Mouse (Mus musculus) left cerebral cortex, postnatal 25 days (tissue): ENCODE data around the gene Prrt2. TPM values are rescaled to one million over a fixed set of nuclear protein-coding genes. Genes with fewer than 3 reads are reported as not detected.

Source experiments
- DNase-seq, 2 experiments: peaks; one replicate each; pipeline ENCODE4 v3.0.0; 2022; ENCODE audit warnings: low spot score in 2 of 2, mixed read lengths in 1 of 2
- intact Hi-C: fragments of 180-260 bp; cut with DNase I; formaldehyde crosslinking; loops from one replicate; pipeline ENCODE4 v1.15.1; 2025
- total RNA-seq, 2 experiments: library from RNA; stranded (reverse); gene quantifications; 2 replicates each; pipeline ENCODE4 v1.2.3; 2021

The Prrt2 gene
- total RNA-seq, 2 experiments from 2014 or later = 191 to 195 TPM

GRCm38 (mm10) chr7:127021563-127022527, 834 bp upstream of the Prrt2 start:
- intact Hi-C loops = loop anchor here (2.0 kb wide), 1 partner anchor 71 kb away; the partner anchor contains the start of gene Sez6l2
- peak in 1 of 2 experiments; percentile 58 for DNase-seq

- peak in 1 of 2 experiments; percentile 48 for DNase-seq
- intact Hi-C loops = loop anchor here (2.0 kb wide), 1 partner anchor 70 kb away; the partner anchor contains the start of gene Sez6l2
Measured at GRCm38 (mm10) chr7:127020491-127020890, 520 bp downstream of the Prrt2 start.

GRCm38 (mm10) chr7:127020031-127020430, 980 bp downstream of the Prrt2 start:
- peak in 1 of 2 experiments; percentile 43 for DNase-seq
- intact Hi-C loops = loop anchor here (2.0 kb wide), 1 partner anchor 69 kb away; the partner anchor contains the start of gene Sez6l2

GRCm38 (mm10) chr7:127019306-127019960, 1.6 kb downstream of the Prrt2 start:
- intact Hi-C loops = no loop called here
- DNase-seq = no peak

GRCm38 (mm10) chr7:127018416-127019305, 2.4 kb downstream of the Prrt2 start:
- no peak for DNase-seq
- intact Hi-C loops = no loop called here

- no peak for DNase-seq
- intact Hi-C loops = loop anchor here (2.0 kb wide), 2 partner anchors 87 to 155 kb away; partner anchors contain the start of gene Ino80e
Measured at GRCm38 (mm10) chr7:127017950-127018345, 3.1 kb downstream of the Prrt2 start.

GRCm38 (mm10) chr7:127016971-127017949, 3.8 kb downstream of the Prrt2 start, which contains the start of gene Pagr1a:
Gene Pagr1a (minus strand): TSS chr7:127017352.
- peak; percentile 98 for DNase-seq
- intact Hi-C loops = loop anchor here (2.0 kb wide), 2 partner anchors 88 to 154 kb away; partner anchors contain the start of gene Ino80e

- intact Hi-C loops = loop anchor here (2.0 kb wide), 2 partner anchors 88 to 154 kb away; partner anchors contain the start of gene Ino80e
- peak in 1 of 2 experiments; percentile 65 for DNase-seq
Measured at GRCm38 (mm10) chr7:127016486-127016938, 4.5 kb downstream of the Prrt2 start.

GRCm38 (mm10) chr7:127016481-127016485, 4.7 kb downstream of the Prrt2 start, which contains the start of gene Pagr1b:
Gene Pagr1b (minus strand): TSS chr7:127016484.
- no peak for DNase-seq
- intact Hi-C loops = loop anchor here (2.0 kb wide), 2 partner anchors 89 to 153 kb away; partner anchors contain the start of gene Ino80e

- intact Hi-C loops = loop anchor here (2.0 kb wide), 2 partner anchors 89 to 153 kb away; partner anchors contain the start of gene Ino80e
- peak in 1 of 2 experiments; percentile 11 for DNase-seq
Measured at GRCm38 (mm10) chr7:127016081-127016480, 4.9 kb downstream of the Prrt2 start.

- no peak for DNase-seq
- intact Hi-C loops = loop anchor here (2.0 kb wide), 1 partner anchor 38 kb away; the partner anchor contains the start of gene Cdiptos
Measured at GRCm38 (mm10) chr7:127014993-127015392, 6.0 kb downstream of the Prrt2 start.

GRCm38 (mm10) chr7:127014320-127014719, 6.7 kb downstream of the Prrt2 start, which contains the start of gene Mvp:
Gene Mvp (minus strand): TSS chr7:127014621.
- DNase-seq = peak in 1 of 2 experiments; percentile 30

GRCm38 (mm10) chr7:127013385-127013784, 7.6 kb downstream of the Prrt2 start:
- no peak for DNase-seq
- intact Hi-C loops = no loop called here

More at GRCm38 (mm10) chr7:127014320-127014719, 6.7 kb downstream of the Prrt2 start, which contains the start of gene Mvp:
- intact Hi-C loops = loop anchor here (2.0 kb wide), 1 partner anchor 38 kb away; the partner anchor contains the start of gene Cdiptos

- no peak for DNase-seq
- intact Hi-C loops = no loop called here
Measured at GRCm38 (mm10) chr7:127012845-127013244, 8.2 kb downstream of the Prrt2 start.

- intact Hi-C loops = no loop called here
- no peak for DNase-seq
Measured at GRCm38 (mm10) chr7:127012374-127012773, 8.6 kb downstream of the Prrt2 start.

- DNase-seq = no peak
- intact Hi-C loops = no loop called here
Measured at GRCm38 (mm10) chr7:127011717-127012116, 9.3 kb downstream of the Prrt2 start.

- DNase-seq = no peak
Measured at GRCm38 (mm10) chr7:127011051-127011450, 10.0 kb downstream of the Prrt2 start.

More at GRCm38 (mm10) chr7:127011051-127011450, 10.0 kb downstream of the Prrt2 start:
- intact Hi-C loops = no loop called here
